In genomic region chr7:96769784-96770183, GRCm38 (mm10) we compare ENCODE assay signal across 10 mouse cellular contexts.
DNase-seq lines count a peak whose midpoint lies in the region; ATAC-seq lines count a peak whose summit lies in the region.
"Had no signal": no experiment of that assay in that cellular context is flagged by ENCODE, and none has a peak within 500 bp of the region (broad histone marks: within the 10 kb centered on the region; RNA-seq: fewer than 3 reads in every experiment).

No protein-coding gene starts in this region.

- peak; percentile 82 for ATAC-seq in megakaryocyte, adult 5-6 weeks (ENCODE audit: poor library complexity, severe bottlenecking)
- ATAC-seq in activated CD4-positive, CD25-positive, alpha-beta regulatory T cell, adult 4 months, result no peak
- ATAC-seq in midbrain, embryonic 15.5 days (replicated peaks), result no peak

- H3K27ac ChIP-seq in midbrain, embryonic 15.5 days, result no peak overlapping the region
- H3K27ac ChIP-seq: forebrain, embryonic 10.5 days had no signal

- peak; percentile 25 for DNase-seq in gastrocnemius, postnatal 10 days
- DNase-seq in gastrocnemius, postnatal 14 days, result no peak
- DNase-seq in 416B (ENCODE audit: low read depth) (peak; percentile 33), R1 (ENCODE audit: low read depth, low spot score) (peak; percentile 65)
- no peak for DNase-seq in left cerebral cortex, postnatal 10 days (ENCODE audit: extremely low spot score in 1 of 2, low spot score in 2 of 2)
- DNase-seq: adrenal gland, adult 2 months had no signal

- WGBS in midbrain, embryonic 15.5 days, result 78% methylated on average over 4 of the region's 4 CpGs

- no peaks in the 10 kb centered on the region for H3K9me3 ChIP-seq in midbrain, embryonic 15.5 days

- intact Hi-C loops in gastrocnemius, postnatal 14 days (cut with DNase I; ENCODE audit: low total_unique reads), result no loop called here
- intact Hi-C loops in left cerebral cortex, postnatal 10 days (cut with DNase I), result loop anchor here (5.0 to 10.0 kb wide), 2 partner anchors 143 to 195 kb away; no protein-coding TSS in a partner anchor

- no peaks in the 10 kb centered on the region for H3K27me3 ChIP-seq in midbrain, embryonic 15.5 days (replicated peaks)

- H3K9ac ChIP-seq in midbrain, embryonic 15.5 days, result no peak overlapping the region

- peaks cover 7% of the 10 kb centered on the region; the same call in 1 of the 2 replicates for H3K4me1 ChIP-seq in midbrain, embryonic 15.5 days

- H3K36me3 ChIP-seq in midbrain, embryonic 15.5 days (replicated peaks), result 0 out of 2 replicates have a peak, but pooled peaks cover 3% of the 10 kb centered on the region

- no peak overlapping the region for H3K4me3 ChIP-seq in midbrain, embryonic 15.5 days
- H3K4me3 ChIP-seq: forebrain, embryonic 10.5 days had no signal

- no peak overlapping the region for H3K4me2 ChIP-seq in midbrain, embryonic 15.5 days

Comparison
In these comparisons a context has a peak if more than half of its experiments do, and no peak if none do; other contexts are left out.
1. DNase-seq: peak in gastrocnemius, postnatal 10 days (single experiment), 416B (single experiment) and R1 (single experiment); none in gastrocnemius, postnatal 14 days (single experiment) and left cerebral cortex, postnatal 10 days (0 of 2).